Mouse (Mus musculus) forebrain, postnatal 0 days (tissue): ENCODE measurements around the gene Hivep2. TPM values are rescaled to one million over a fixed set of nuclear protein-coding genes. Genes with fewer than 3 reads are reported as not detected.

ENCODE experiments used
- ATAC-seq: fragments of 200-750 bp; cut with Nextera tagmentation; 2 replicates; pipeline ENCODE4 v1.8.0; 2017; ENCODE audit warnings: mild to moderate bottlenecking, moderate library complexity
- DNase-seq: peaks from one replicate; pipeline ENCODE4 v3.0.0-alpha.2; 2015
- H3K27ac ChIP-seq: fragments of 300-500 bp; sonication (generic); 2 replicates; pipeline ENCODE4 v1.5.1; 2014; ENCODE audit warnings: low read depth, mild to moderate bottlenecking, antibody characterized with exemption, low read length, moderate library complexity, mixed read lengths
- H3K27me3 ChIP-seq: fragments of 300-500 bp; sonication (generic); 2 replicates; pipeline ENCODE4 v1.6.1; 2014; ENCODE audit warnings: mild to moderate bottlenecking, low read length, mixed read lengths; ENCODE audit not compliant: insufficient read depth
- H3K36me3 ChIP-seq: fragments of 300-500 bp; sonication (generic); 2 replicates; pipeline ENCODE4 v1.6.1; 2014; ENCODE audit warnings: mild to moderate bottlenecking, moderate library complexity; ENCODE audit not compliant: insufficient read depth
- H3K4me1 ChIP-seq: fragments of 300-500 bp; sonication (generic); 2 replicates; pipeline ENCODE4 v1.6.1; 2014; ENCODE audit warnings: antibody characterized with exemption; ENCODE audit not compliant: insufficient read depth
- H3K4me2 ChIP-seq: fragments of 300-500 bp; sonication (generic); 2 replicates; pipeline ENCODE4 v1.6.1; 2014; ENCODE audit warnings: low read depth, mild to moderate bottlenecking, moderate library complexity
- H3K4me3 ChIP-seq: fragments of 300-500 bp; sonication (generic); 2 replicates; pipeline ENCODE4 v1.5.1; 2014; ENCODE audit warnings: low read depth, low read length, mixed read lengths
- H3K9ac ChIP-seq: fragments of 300-500 bp; sonication (generic); 2 replicates; pipeline ENCODE4 v1.6.1; 2014; ENCODE audit warnings: mild to moderate bottlenecking
- H3K9me3 ChIP-seq: fragments of 300-500 bp; sonication (generic); 2 replicates; pipeline ENCODE4 v1.6.1; 2016; ENCODE audit warnings: low read length
- CTCF ChIP-seq: sonication (generic); IDR thresholded peaks from 2 replicates; pipeline ENCODE4 v1.5.1; 2016; ENCODE audit warnings: antibody characterized with exemption, control low read depth, low read depth
- WGBS: fragments of 180-500 bp; shearing (Covaris S2); extraction: QIAGEN DNeasy Blood & Tissue Kit; methylation state at CpG from one replicate; pipeline ENCODE4 v1.1.7; 2014; 5-methylcytosine and 5-hydroxymethylcytosine counted together
- polyA plus RNA-seq: library from polyadenylated mRNA; unstranded; fragments of >200 nt; fragmentation: Nextera tagmentation; extraction: Ambion mirVana; gene quantifications from 2 replicates; pipeline ENCODE4 v1.2.1, GENCODE M21; 2015
- total RNA-seq: library from RNA; depleted of rRNA; stranded (reverse); fragments of >200 nt; gene quantifications from 2 replicates; pipeline ENCODE4 v1.2.3, GENCODE M21; 2014; rRNA removed

The Hivep2 gene
- total and polyA plus RNA-seq, 2 experiments from 2014 or later = 22.9 to 55.4 TPM

GRCm38 (mm10) chr10:14200310-14200709 lies 234.4 kb downstream of the Hivep2 start:
- Histone ChIP-seq H3K27ac (no peak overlapping the region), H3K4me3 (no peak overlapping the region), H3K4me1 (peaks cover 10% of the 10 kb centered on the region; the same call in 1 of the 2 replicates), H3K36me3 (no peaks in the 10 kb centered on the region), H3K4me2 (no peak overlapping the region), H3K27me3 (no peaks in the 10 kb centered on the region), H3K9ac (no peak overlapping the region), H3K9me3 (no peaks in the 10 kb centered on the region)
- TF ChIP-seq CTCF = peak; percentile 64
- ATAC-seq (no peak), DNase-seq (peak; percentile 63)
- WGBS = 12% methylated on average over 2 of the region's 2 CpGs

Other genes with a start within 250 kb of the Hivep2 start
- gene Aig1, start 97.1 kb upstream of the Hivep2 start, total RNA-seq = 103 and 129 TPM in 2 replicates
- gene Aig1, start 97.1 kb upstream of the Hivep2 start, polyA plus RNA-seq = 79.9 and 98.2 TPM in 2 replicates